Mouse (Mus musculus) lung, adult 2 months (tissue): Measurements from ENCODE around the gene Dnah17. TPM values are rescaled to one million over a fixed set of nuclear protein-coding genes. Genes with fewer than 3 reads are reported as not detected.
A peak's percentile ranks its signal among the peaks of the same experiment; 100 is the strongest.

Experiments
- DNase-seq: peaks from one replicate; pipeline ENCODE4 v3.0.0; 2022
- H3K4me1 ChIP-seq: fragments of 200-500 bp; 2 replicates; pipeline ENCODE4 v1.6.1; 2011; ENCODE audit warnings: low read length; ENCODE audit not compliant: control insufficient read depth, insufficient read depth
- H3K4me3 ChIP-seq: fragments of 200-500 bp; replicated peaks from 2 replicates; pipeline ENCODE3; 2011; ENCODE audit warnings: low read depth, mild to moderate bottlenecking, control low read depth, low read length; ENCODE audit errors: extremely low read depth
- CTCF ChIP-seq: fragments of 200-500 bp; IDR thresholded peaks from 2 replicates; pipeline ENCODE4 v1.5.1; 2011; ENCODE audit warnings: mild to moderate bottlenecking, low read length, control low read depth; ENCODE audit not compliant: insufficient read depth
- POLR2A ChIP-seq: fragments of 200-500 bp; IDR thresholded peaks from 2 replicates; pipeline ENCODE4 v1.6.1; 2011; ENCODE audit warnings: low read depth, mild to moderate bottlenecking, control low read depth, low read length, borderline replicate concordance; ENCODE audit errors: extremely low read depth
- WGBS: fragments of 180-500 bp; shearing (Covaris S2); methylation state at CpG from one replicate; pipeline ENCODE4 v1.1.7; 2018; 5-methylcytosine and 5-hydroxymethylcytosine counted together
- polyA plus RNA-seq: library from polyadenylated mRNA; depleted of rRNA; stranded (reverse); fragments of >200 nt; gene quantifications from 2 replicates; pipeline ENCODE4 v1.2.3, GENCODE M21; 2012

Dnah17 gene
- polyA plus RNA-seq, 1 experiment = 0.18 TPM

GRCm38 (mm10) chr11:118096736-118097135 lies 33.7 kb downstream of the Dnah17 start:
- no peak for DNase-seq
- no peaks in the 10 kb centered on the region for H3K4me1 ChIP-seq
- WGBS = 40% methylated on average over 2 of the region's 2 CpGs
- TF ChIP-seq POLR2A (no peak), CTCF (no peak)
- no peak overlapping the region for H3K4me3 ChIP-seq

- DNase-seq = no peak
- H3K4me3 ChIP-seq = no peak overlapping the region
- H3K4me1 ChIP-seq = no peaks in the 10 kb centered on the region
- 68% methylated on average over 9 of the region's 9 CpGs for WGBS
- TF ChIP-seq CTCF = no peak
- TF ChIP-seq POLR2A = no peak
Observed at GRCm38 (mm10) chr11:118095004-118095403, 35.4 kb downstream of the Dnah17 start.

GRCm38 (mm10) chr11:118091002-118091670 lies 39.3 kb downstream of the Dnah17 start:
- TF ChIP-seq CTCF (peak; percentile 55), POLR2A (no peak)
- Histone ChIP-seq H3K4me3 (no peak overlapping the region), H3K4me1 (no peaks in the 10 kb centered on the region)
- WGBS = 87% methylated on average over 23 of the region's 23 CpGs
- no peak for DNase-seq

- no peak for DNase-seq
- no peaks in the 10 kb centered on the region for H3K4me1 ChIP-seq
- TF ChIP-seq POLR2A (no peak), CTCF (no peak)
- H3K4me3 ChIP-seq = no peak overlapping the region
- 63% methylated on average over 19 of the region's 19 CpGs for WGBS
Observed at GRCm38 (mm10) chr11:118088896-118089295, 41.5 kb downstream of the Dnah17 start.

- WGBS = 67% methylated on average over 8 of the region's 8 CpGs
- no peak overlapping the region for H3K4me3 ChIP-seq
- TF ChIP-seq CTCF = no peak
- TF ChIP-seq POLR2A = no peak
- no peak for DNase-seq
- no peaks in the 10 kb centered on the region for H3K4me1 ChIP-seq
Observed at GRCm38 (mm10) chr11:118085961-118086360, 44.5 kb downstream of the Dnah17 start.

DNA sequence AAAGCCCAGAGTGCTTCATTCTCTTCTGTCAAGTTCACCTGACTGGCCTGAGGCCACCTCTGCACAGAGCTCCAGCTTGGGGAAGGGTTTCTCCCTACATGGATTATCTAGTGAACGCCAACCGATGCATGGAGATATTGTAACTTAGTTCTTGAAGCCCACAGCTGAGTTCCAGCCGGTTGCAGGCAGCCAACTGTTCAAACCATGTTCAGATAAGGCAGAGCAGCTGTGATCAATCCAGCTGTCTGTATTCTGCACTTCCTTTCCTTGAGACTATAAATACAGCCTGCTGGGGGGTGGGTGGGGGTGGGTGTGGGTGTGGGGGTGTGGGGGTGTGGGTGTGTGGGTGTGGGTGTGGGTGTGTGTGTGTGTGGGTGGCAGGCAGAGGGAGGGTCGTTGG lies 45.3 kb downstream of the Dnah17 start:
- TF ChIP-seq CTCF = no peak
- no peak for TF ChIP-seq POLR2A
- Histone ChIP-seq H3K4me3 (no peak overlapping the region), H3K4me1 (no peaks in the 10 kb centered on the region)
- 37% methylated on average over 4 of the region's 4 CpGs for WGBS
- DNase-seq = no peak

GRCm38 (mm10) chr11:118084266-118084665 lies 46.2 kb downstream of the Dnah17 start:
- no peaks in the 10 kb centered on the region for H3K4me1 ChIP-seq
- no peak for TF ChIP-seq POLR2A
- TF ChIP-seq CTCF = no peak
- DNase-seq = no peak
- H3K4me3 ChIP-seq = no peak overlapping the region
- WGBS = 83% methylated on average over 3 of the region's 3 CpGs

GRCm38 (mm10) chr11:118083811-118084210 lies 46.6 kb downstream of the Dnah17 start:
- peak; percentile 59 for TF ChIP-seq CTCF
- TF ChIP-seq POLR2A = no peak
- Histone ChIP-seq H3K4me1 (no peaks in the 10 kb centered on the region), H3K4me3 (no peak overlapping the region)
- WGBS = 14% methylated on average over 6 of the region's 6 CpGs
- peak; percentile 49 for DNase-seq

DNA sequence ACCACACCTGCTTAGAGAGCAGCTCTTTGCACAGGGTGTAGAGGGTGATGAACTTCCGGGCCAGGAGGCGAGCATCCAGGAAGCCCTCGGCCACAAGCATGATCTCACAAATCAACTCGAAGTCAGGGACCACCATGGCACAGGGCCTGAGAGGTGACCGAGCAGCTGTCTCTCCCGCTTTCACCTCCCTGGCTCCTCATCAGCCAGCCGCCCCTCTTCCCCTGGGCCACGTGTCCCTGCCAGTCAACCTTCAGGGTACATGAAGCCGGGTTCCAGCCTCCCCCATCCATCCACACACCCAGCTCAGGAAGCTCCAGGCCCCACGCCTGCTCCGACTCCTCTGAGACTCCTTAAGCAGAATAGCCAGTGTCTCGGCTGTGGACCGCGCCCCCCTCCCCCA lies 48.1 kb downstream of the Dnah17 start:
- 86% methylated on average over 14 of the region's 14 CpGs for WGBS
- DNase-seq = no peak
- Histone ChIP-seq H3K4me1 (no peaks in the 10 kb centered on the region), H3K4me3 (no peak overlapping the region)
- no peak for TF ChIP-seq CTCF
- no peak for TF ChIP-seq POLR2A

- DNase-seq = no peak
- Histone ChIP-seq H3K4me1 (peaks cover 4% of the 10 kb centered on the region), H3K4me3 (no peak overlapping the region)
- 73% methylated on average over 14 of the region's 14 CpGs for WGBS
- TF ChIP-seq CTCF (no peak), POLR2A (no peak)
Observed at GRCm38 (mm10) chr11:118079750-118080149, 50.7 kb downstream of the Dnah17 start.
